Mouse (Mus musculus) lung, adult 2 months (tissue): ENCODE data around the gene Dmrtc2.

Experiments
- CTCF ChIP-seq: fragments of 200-500 bp; IDR thresholded peaks from 2 replicates; pipeline ENCODE4 v1.5.1; 2011; ENCODE audit warnings: mild to moderate bottlenecking, low read length, control low read depth; ENCODE audit not compliant: insufficient read depth
- POLR2A ChIP-seq: fragments of 200-500 bp; IDR thresholded peaks from 2 replicates; pipeline ENCODE4 v1.6.1; 2011; ENCODE audit warnings: low read depth, mild to moderate bottlenecking, control low read depth, low read length, borderline replicate concordance; ENCODE audit errors: extremely low read depth

DNA sequence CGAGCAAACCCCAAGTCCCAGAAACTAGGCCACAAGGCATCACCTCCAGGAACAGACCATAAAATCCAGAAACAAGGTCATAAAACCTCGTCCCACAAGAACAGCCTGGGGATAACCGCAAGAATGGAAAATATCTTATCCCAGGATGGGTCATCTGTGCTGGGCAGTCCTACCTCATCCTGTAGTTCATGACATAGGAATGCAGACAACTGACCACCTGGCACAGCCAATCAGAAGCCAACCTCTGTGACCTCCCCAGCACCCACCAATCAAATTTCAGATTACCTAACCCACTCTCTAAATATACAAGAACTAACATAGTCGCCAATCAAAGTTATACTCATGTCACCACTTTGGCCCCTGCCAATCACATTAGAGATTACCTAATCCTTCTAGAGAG, 28.8 kb upstream of the Dmrtc2 start:
- TF ChIP-seq CTCF (no peak), POLR2A (no peak)
